Mouse (Mus musculus): ENCODE results near the gene Ptpn5.
A peak's percentile ranks its signal among the peaks of the same experiment; 100 is the strongest.

The Ptpn5 gene

DNA sequence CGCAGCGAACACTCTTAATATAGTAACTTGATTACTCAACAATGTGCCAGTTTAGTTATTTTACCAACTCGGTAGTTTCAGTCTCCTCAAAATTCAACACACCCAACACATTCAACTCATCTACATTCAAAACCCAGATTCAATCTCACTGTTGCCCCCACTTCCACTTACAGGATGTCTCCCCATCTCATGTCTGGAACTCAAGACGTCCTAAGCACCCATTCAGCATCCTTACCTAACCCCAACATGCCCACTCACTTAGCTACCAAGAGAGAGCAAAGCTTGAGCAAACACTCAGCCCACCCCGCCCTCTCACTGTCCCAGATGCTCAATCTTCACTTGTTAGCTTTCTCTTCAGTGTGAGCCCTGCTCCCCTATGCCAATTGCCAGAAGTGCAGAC, 71.9 kb downstream of the Ptpn5 start:
- no peak for DNase-seq (ENCODE audit: inconsistent age in 2 of 2, low spot score in 1 of 2)

DNA sequence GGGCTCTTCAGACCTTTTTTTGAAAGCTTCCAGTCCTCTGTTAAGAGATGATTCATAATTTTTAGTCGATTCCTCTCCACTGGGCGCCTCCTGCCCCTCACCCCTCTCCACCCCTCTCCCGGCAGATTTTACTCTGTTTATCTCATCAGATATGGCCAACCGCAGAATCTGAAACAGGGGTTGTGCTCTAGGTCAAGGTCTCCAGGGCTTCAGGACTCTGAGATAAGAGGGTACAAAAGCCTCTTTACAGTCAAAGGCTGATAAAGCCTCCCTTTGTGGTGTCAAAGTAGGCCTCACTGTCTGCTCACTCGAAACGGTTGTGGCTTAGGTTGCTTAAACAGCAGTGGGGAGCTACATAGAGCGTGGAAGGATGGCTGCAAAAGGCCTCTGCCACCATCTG, 74.1 kb downstream of the Ptpn5 start:
- DNase-seq (ENCODE audit: inconsistent age in 2 of 2, low spot score in 1 of 2): peak; percentile 63 to 76

DNA sequence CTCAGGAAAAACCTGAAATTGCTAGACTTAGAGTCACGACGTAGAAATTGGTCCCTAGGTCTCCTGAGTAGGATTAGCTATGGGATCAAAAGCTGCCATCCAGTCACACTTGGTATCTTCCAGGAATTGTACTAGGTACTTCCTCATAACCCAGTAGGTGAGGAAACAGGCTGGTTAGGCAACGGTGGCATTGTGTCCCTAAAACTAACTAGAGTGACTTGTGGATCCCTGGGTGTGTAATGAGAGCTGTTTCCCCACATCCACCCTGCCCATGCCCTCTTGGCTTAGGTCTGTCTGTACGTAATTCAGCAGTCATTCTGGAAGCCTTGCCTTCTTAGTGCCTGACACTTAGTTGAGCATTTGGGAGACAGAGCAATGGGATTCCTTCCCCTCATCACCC, 77.2 kb downstream of the Ptpn5 start:
- DNase-seq (ENCODE audit: inconsistent age in 2 of 2, low spot score in 1 of 2): no peak

DNA sequence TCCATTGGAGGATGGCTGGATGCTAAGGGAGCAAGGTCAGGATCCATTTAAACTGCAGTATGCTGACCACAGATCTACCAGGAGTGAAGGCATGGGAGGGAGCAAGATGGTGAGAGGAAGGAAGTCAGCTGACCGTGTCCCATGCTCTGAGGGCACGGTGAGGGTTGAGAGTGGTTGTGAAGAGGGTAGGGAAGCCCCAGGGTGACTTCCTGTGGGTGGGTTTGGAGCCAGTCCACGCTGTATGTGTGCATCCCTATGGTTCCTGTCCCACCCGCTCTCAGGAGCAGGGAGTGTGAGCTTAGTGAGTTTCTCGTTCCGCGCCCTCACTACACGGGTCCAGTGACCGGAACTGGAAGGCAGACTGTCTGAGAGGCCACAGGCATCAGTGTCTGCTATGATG, 77.7 kb downstream of the Ptpn5 start:
- peak; percentile 33 to 58 for DNase-seq (ENCODE audit: inconsistent age in 2 of 2, low spot score in 1 of 2)

DNA sequence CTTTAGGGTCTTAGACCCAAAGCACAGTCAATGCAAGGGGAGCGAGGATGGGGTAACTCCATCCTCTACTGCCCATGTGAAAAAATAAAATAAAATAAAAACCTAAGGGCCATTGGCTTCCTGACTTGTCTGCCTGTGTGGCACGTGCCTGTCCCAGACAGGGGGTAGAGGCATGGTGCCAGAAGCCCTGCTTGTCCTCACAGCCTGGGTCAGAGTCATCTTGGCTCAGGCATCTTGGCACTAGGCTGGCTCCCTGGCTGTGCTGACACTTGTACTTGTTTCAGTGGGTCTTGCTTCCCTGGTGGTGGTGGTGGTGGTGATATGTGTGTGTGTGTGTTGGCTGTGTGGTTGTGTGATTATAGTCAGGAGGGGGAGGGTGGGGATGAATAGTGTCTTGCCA, 78.8 kb downstream of the Ptpn5 start:
- DNase-seq (ENCODE audit: inconsistent age in 2 of 2, low spot score in 1 of 2): peak; percentile 83 to 84

DNA sequence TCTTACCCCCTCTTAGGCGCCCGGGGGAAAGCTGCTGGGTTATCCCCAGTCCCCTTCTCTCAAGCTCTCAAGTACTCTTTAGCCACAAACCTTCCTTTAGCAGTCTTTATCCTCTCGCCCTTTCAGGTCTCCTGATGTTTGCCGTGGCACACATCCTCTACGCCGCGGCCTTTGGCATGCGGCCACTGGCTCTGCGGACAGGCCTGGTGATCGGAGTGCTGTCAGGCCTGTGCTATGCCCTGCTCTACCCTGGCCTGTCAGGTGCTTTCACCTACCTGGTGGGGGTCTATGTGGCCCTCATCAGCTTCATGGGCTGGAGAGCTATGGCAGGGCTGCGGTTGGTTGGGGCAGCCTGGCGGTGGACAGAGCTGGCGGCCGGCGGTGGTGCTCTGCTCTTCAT, 80.2 kb downstream of the Ptpn5 start:
- peak; percentile 63 to 79 for DNase-seq (ENCODE audit: inconsistent age in 2 of 2, low spot score in 1 of 2)

DNA sequence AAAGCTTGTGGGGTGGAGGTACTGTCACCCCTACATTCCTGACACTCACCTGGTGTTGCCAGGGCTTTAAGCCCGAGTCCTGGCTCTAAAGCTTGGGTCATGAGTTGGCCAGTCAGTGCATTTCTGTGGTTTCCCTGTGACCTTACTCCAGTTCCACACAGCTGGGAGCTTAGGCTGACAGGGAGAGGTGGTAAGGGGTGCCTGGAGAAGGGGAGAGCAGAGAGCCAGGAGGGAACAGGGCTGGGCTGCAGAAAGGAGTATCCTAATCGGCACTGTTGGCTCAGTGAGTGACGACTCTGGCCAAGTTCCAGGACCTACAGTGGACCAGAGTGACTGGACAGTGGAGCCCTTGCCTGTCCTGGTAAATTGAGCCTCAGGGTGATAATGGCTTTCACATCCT, 81.2 kb downstream of the Ptpn5 start:
- peak; percentile 79 to 89 for DNase-seq (ENCODE audit: inconsistent age in 2 of 2, low spot score in 1 of 2)

DNA sequence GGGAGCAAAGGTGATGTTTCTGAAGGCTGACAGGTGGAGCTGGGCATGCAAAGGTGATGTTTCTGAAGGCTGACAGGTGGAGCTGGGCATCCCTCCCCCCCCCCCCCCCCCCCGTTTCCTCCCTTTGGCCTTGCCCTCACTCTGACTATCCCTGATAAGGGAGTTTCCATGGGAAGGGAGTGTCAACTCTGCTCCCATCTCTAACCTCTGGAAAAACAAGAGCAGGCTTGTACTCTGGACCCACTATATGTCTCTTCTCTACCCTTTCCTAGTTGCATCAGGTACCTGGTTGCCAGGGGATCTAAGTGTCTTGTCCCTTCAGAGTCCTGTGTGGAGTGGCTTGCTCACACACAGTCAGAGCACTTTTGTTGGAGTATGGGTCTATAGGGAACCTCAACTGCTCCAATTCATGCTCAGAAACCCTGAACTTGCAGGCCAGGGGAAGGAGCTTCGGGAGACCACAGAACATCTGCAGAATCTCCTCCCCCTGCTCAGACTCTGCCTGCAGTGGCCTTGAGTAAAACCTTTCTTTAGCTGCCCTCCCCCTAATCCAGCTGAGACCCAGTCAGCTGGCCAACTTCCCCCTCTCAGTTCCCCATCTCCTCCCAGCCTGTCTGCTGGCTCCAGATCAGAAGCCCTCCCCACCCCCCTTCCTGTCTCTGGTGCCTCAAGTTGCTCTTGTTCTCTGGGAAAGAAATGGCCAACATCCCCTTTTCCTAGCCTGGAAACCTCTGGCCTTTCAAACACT, 81.9 kb downstream of the Ptpn5 start:
- DNase-seq (ENCODE audit: inconsistent age in 2 of 2, low spot score in 1 of 2): peak; percentile 75 to 83

DNA sequence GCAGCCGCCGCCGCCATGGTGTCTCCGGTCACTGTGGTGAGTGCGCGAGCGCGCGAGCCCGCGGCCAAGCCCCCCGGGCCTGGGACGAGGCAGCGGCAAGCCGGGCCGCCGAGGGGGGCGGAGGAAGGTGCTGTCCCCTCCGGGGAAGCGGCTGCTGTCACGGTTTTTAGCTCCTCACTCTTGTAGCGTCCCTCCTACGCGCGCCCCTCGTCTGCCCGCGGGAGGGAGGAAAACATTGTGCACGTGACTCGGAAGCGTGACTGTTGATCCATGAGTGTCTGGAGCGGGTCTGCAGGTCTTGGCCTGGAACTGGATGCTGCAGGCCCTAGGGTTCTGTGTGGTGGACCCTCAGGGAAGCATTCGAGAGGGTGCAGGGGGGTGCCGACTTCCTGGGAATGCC, 82.7 kb downstream of the Ptpn5 start:
- peak; percentile 77 to 90 for DNase-seq (ENCODE audit: inconsistent age in 2 of 2, low spot score in 1 of 2)

DNA sequence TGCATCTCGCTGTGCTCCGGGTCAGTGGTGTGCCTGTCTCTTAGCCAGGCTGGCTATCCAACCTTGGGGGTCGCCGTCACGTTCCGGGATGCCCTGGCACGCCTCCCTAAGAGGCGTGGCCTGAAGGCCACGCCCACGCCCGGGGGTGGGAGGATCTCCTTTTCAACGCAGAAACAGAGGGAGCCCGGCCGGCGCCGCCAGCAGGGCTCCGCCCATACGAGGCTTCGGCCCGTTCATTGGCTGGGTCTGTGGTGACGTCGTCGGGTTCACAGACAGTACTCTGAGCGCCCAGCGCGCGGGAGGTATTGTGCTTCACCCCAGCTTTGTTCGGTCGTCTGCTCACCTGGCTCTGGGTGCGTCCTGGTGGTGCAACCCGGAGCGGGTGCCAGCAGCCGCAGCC, 83.1 kb downstream of the Ptpn5 start, which contains the start of gene Tmem86a:
Gene Tmem86a, plus strand, starts transcription at position 236 of the 400 bp plus-strand sequence.
- peak; percentile 97 to 98 for DNase-seq (ENCODE audit: inconsistent age in 2 of 2, low spot score in 1 of 2)

DNA sequence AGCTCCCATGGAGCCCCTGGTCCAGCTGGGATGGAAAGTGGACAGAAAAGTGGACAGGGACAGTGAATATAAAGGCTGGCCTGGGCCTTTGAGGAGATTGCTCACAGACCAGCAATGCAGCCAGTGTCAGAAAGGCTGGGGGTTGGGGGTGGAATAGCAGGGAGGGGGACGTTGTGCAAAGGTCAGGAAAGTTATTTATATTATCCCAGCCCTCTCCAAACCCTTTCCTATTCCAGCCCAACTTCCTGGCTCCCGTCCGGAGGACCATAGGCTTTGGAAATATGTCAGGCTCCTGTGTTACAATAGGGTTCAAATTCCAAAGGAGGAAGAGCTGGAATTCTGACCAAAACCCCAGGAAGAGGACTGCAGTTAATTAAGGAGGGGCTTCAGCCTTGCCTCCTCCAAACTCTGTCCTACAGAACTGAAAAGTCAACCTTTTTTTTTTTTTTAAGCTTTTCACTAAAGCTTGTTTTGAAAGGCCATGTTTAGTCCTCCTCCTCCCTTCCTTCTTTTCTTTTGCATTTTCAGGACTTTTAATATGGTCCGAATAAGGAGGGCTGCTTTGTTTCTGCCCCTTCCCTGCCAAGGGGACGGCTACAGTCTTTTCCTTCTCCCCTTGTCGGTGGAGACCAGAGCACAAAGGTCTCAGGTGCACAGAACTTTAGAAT, 90.5 kb downstream of the Ptpn5 start:
- DNase-seq (ENCODE audit: inconsistent age in 2 of 2, low spot score in 1 of 2): no peak

DNA sequence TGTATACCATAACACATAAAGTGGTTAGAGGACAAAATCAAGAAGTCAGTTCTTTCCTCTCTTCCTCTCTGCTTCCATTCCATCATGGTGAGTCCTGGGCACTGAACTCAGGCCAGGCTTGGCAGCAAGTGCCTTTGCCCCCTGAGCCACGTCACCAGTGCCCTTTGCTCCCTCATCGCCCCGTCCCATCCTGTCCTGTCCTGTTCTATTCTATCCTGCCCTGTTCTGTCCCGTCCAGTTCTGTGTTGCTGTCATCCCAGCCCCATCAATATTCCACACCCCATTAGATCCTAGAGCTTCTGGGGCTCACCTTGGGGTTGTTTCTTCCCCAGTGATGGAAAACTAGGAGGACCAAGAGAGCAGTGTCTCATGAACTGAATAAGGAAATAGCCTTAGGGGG, 91.4 kb downstream of the Ptpn5 start:
- DNase-seq (ENCODE audit: inconsistent age in 2 of 2, low spot score in 1 of 2): no peak

DNA sequence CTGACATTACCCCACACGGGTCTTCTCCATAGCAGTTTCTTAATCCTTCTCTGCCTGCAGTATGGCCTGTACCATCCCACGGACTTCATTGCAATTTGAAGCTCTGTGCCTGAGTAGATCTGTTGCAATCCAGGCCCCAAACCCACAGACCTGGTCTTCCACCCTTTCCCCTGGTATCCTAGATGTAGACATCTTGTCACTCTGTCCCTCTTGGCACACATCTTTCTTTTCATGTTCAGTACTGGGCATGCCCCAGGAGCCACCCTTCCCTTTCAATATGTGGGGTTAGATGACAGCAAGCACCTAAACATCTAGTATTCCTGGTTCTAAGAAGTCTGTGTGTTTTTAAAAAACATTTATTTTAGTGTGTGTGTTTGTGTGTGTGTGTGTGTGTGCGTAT, 91.8 kb downstream of the Ptpn5 start:
- DNase-seq (ENCODE audit: inconsistent age in 2 of 2, low spot score in 1 of 2): no peak

DNA sequence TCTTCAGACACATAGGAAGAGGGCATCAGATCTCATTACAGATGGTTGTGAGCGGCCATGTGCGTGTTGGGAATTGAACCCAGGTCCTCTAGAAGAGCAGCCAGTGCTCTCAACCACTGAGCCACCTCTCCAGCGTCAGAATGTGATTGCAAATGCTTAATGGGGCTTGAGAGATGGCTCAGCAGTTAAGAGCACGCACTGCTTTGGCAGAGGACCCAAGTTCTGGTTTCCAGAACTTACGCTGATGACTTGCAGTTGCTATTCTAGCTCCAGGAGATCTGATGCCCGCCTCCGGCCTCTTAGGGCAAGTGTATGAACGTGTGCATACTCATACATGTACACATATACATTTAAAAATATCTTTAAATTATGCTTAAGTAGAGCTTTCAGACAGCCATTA, 98.1 kb downstream of the Ptpn5 start:
- no peak for DNase-seq (ENCODE audit: inconsistent age in 2 of 2, low spot score in 1 of 2)

DNA sequence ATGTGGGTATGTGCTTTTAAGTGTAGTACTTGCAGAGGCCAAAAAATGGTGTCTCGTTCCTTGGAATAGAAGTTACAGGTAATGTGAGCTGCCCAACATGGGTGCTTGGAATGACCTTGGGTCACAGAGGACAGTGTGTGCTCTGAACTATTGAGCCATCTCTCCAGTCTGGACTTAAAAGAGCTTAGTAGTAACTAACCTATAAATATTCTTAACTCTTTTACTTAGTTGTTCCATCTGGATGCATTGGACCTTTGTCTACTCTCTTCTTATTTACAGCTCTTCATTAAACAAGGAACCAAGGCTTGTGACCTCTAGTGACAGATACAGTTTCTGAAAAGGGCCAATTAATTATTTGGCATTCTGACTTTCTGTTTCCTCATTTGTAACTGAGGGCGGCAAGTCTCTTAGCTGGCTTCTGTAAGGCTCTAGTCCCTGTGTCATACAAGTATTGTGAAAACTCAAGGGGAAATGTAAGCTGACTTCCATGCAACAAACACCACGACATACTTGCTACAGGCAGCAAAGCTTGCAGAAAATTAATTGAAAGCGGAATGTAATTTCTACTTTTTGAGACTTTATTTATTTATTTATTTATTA, 98.6 kb downstream of the Ptpn5 start:
- no peak for DNase-seq (ENCODE audit: inconsistent age in 2 of 2, low spot score in 1 of 2)

DNA sequence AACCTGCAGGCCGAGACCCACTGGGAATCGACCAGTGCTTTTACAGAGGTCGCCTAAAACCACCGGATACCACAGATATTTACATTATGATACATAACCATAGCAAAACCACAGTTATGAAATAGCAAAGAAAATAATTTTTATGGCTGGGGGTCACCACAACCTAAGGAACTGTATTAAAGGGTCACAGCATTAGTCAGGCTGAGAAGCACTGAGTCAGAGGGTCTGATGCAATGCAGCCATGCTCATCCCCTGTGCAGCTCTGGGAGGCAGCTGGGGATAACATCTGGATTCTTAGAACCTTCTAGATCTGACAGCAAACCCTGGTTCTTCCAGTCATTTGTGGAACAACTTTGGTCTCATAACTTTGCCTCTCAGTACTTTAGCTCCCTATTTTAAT, 102.1 kb downstream of the Ptpn5 start:
- DNase-seq (ENCODE audit: inconsistent age in 2 of 2, low spot score in 1 of 2): no peak

DNA sequence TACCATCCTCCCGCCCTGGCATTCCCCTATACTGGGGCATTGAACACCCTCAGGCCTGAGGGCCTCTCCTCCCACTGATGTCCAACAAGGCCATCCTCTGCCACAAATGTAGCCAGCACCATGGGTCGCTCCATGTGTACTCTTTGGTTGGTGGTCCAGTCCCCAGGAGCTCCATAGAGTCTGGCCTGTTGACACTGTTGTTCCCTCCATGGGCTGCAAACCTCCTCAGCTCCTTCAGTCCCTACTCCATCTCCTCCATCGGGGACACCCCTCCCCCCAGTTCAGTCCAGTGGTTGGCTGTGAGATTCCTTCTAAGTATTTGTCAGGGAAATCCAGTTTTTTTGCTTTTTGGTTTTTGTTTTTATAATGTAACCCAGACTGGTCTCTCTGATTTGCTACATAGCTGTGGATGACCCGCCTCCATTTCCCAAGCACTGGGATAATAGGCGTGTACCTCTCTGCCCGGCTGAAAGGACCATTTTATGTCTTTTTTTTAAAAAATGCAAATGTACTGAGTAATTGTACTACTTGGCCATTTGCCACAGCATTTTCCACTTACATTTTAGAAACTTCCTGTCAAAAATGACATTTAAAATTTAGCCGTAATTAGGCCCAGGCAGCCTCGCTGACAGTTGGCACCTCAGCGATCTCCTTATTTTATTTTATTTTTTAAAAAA, 102.8 kb downstream of the Ptpn5 start:
- no peak for DNase-seq (ENCODE audit: inconsistent age in 2 of 2, low spot score in 1 of 2)
